In genomic region chr4:100909694-100910340, GRCm38 (mm10) we compare ENCODE assay signal across 9 mouse cellular contexts.
DNase-seq lines count a peak whose midpoint lies in the region; ATAC-seq lines count a peak whose summit lies in the region.
"Had no signal": no experiment of that assay in that cellular context is flagged by ENCODE, and none has a peak within 500 bp of the region (broad histone marks: within the 10 kb centered on the region; RNA-seq: fewer than 3 reads in every experiment).

No protein-coding gene starts in this region.

- no peak overlapping the region for H3K4me3 ChIP-seq in heart, embryonic 11.5 days (ENCODE audit: low read depth, low read length)
- no peak overlapping the region for H3K4me3 ChIP-seq in forebrain, embryonic 15.5 days
- no peak overlapping the region for H3K4me3 ChIP-seq in midbrain, embryonic 13.5 days (replicated peaks)

- no peak for DNase-seq in heart, postnatal 14 days
- peak; percentile 57 for DNase-seq in kidney, postnatal 14 days
- no peak for DNase-seq in gastrocnemius, postnatal 14 days
- DNase-seq in layer of hippocampus, adult 18-20 months (ENCODE audit: low spot score in 2 of 2), result no peak
- no peak for DNase-seq in cerebellum, postnatal 36 days

- H3K9ac ChIP-seq in heart, embryonic 11.5 days (ENCODE audit: low read depth, low read length), result no peak overlapping the region
- H3K9ac ChIP-seq in forebrain, embryonic 15.5 days (replicated peaks), result no peak overlapping the region
- H3K9ac ChIP-seq in midbrain, embryonic 13.5 days (replicated peaks), result 0 out of 2 replicates have a peak overlapping the region, but pooled peaks have one; percentile 34

- no peak for ATAC-seq in heart, embryonic 11.5 days (replicated peaks; ENCODE audit: insufficient number of reproducible peaks, low FRiP score, low TSS enrichment)
- ATAC-seq in forebrain, embryonic 15.5 days (replicated peaks), result no peak
- peak; percentile 26; the same call in 1 of the 2 replicates for ATAC-seq in midbrain, embryonic 13.5 days
- ATAC-seq: CD4-positive, CD25-positive, alpha-beta regulatory T cell, adult 4 months had no signal

- no peaks in the 10 kb centered on the region for H3K9me3 ChIP-seq in heart, embryonic 11.5 days (replicated peaks; ENCODE audit: control insufficient read depth, low read length)
- no peaks in the 10 kb centered on the region for H3K9me3 ChIP-seq in forebrain, embryonic 15.5 days
- H3K9me3 ChIP-seq in midbrain, embryonic 13.5 days, result no peaks in the 10 kb centered on the region

- peaks cover 32% of the 10 kb centered on the region for H3K4me1 ChIP-seq in heart, embryonic 11.5 days (ENCODE audit: control insufficient read depth, insufficient read depth, low read length)
- peaks cover 54% of the 10 kb centered on the region for H3K4me1 ChIP-seq in forebrain, embryonic 15.5 days
- peaks cover 89% of the 10 kb centered on the region for H3K4me1 ChIP-seq in midbrain, embryonic 13.5 days (replicated peaks)

- H3K36me3 ChIP-seq in heart, embryonic 11.5 days (ENCODE audit: control insufficient read depth, insufficient read depth, low read length), result no peaks in the 10 kb centered on the region
- H3K36me3 ChIP-seq in forebrain, embryonic 15.5 days, result no peaks in the 10 kb centered on the region
- H3K36me3 ChIP-seq in midbrain, embryonic 13.5 days, result no peaks in the 10 kb centered on the region

- no peak overlapping the region for H3K27ac ChIP-seq in heart, embryonic 11.5 days (ENCODE audit: low read depth, low read length)
- H3K27ac ChIP-seq in forebrain, embryonic 15.5 days (replicated peaks), result peak overlapping the region; percentile 39
- peak overlapping the region; percentile 86 for H3K27ac ChIP-seq in midbrain, embryonic 13.5 days

- H3K4me2 ChIP-seq in heart, embryonic 11.5 days, result 0 out of 2 replicates have a peak overlapping the region, but pooled peaks have one; percentile 7
- no peak overlapping the region for H3K4me2 ChIP-seq in forebrain, embryonic 15.5 days (replicated peaks)
- H3K4me2 ChIP-seq in midbrain, embryonic 13.5 days (replicated peaks), result peak overlapping the region; percentile 25

- WGBS in heart, embryonic 11.5 days (ENCODE audit: insufficient replicate concordance), result 41% methylated on average over 9 of the region's 9 CpGs
- 23% methylated on average over 9 of the region's 9 CpGs for WGBS in forebrain, embryonic 15.5 days
- 44% methylated on average over 9 of the region's 9 CpGs for WGBS in midbrain, embryonic 13.5 days

- intact Hi-C loops in heart, postnatal 14 days (cut with DNase I), result loop anchor here (5.0 kb wide), 1 partner anchor 133 kb away; the partner anchor contains the start of gene Cachd1
- intact Hi-C loops in gastrocnemius, postnatal 14 days (cut with DNase I; ENCODE audit: low total_unique reads), result no loop called here

- H3K27me3 ChIP-seq in heart, embryonic 11.5 days (ENCODE audit: control insufficient read depth, insufficient read depth, low read length), result no peaks in the 10 kb centered on the region
- H3K27me3 ChIP-seq in forebrain, embryonic 15.5 days, result no peaks in the 10 kb centered on the region
- H3K27me3 ChIP-seq in midbrain, embryonic 13.5 days, result no peaks in the 10 kb centered on the region
